Mouse (Mus musculus) embryonic fibroblast, embryonic 13.5 days (primary cell): Measurements from ENCODE around the gene Hdac7. TPM values are rescaled to one million over a fixed set of nuclear protein-coding genes. Genes with fewer than 3 reads are reported as not detected.
A peak's percentile ranks its signal among the peaks of the same experiment; 100 is the strongest.

Experiments used
- H3K27ac ChIP-seq: 2 replicates; pipeline ENCODE4 v1.5.1; 2012; ENCODE audit warnings: low read length, control low read depth, inconsistent platforms; ENCODE audit not compliant: insufficient read depth
- H3K4me1 ChIP-seq: 2 replicates; pipeline ENCODE4 v1.6.1; 2011; ENCODE audit warnings: low read length; ENCODE audit not compliant: control insufficient read depth, insufficient read depth
- H3K4me3 ChIP-seq: 2 replicates; pipeline ENCODE4 v1.5.1; 2011; ENCODE audit warnings: mild to moderate bottlenecking, control low read depth, low read length; ENCODE audit not compliant: insufficient read depth
- CTCF ChIP-seq: IDR thresholded peaks from 2 replicates; pipeline ENCODE4 v1.5.1; 2011; ENCODE audit warnings: mild to moderate bottlenecking, control low read depth, low read length, moderate library complexity, borderline replicate concordance; ENCODE audit not compliant: insufficient read depth
- POLR2A ChIP-seq: IDR thresholded peaks from 2 replicates; pipeline ENCODE4 v1.6.1; 2011; ENCODE audit warnings: low read depth, mild to moderate bottlenecking, control low read depth, low read length, moderate library complexity
- polyA plus RNA-seq: library from polyadenylated mRNA; stranded (reverse); fragments of >200 nt; gene quantifications from 2 replicates; pipeline ENCODE4 v1.2.4, GENCODE M21; 2011; ENCODE audit warnings: low read depth; ENCODE audit not compliant: missing spikeins, insufficient read length

The Hdac7 gene
- polyA plus RNA-seq, 1 experiment = 60.1 TPM

DNA sequence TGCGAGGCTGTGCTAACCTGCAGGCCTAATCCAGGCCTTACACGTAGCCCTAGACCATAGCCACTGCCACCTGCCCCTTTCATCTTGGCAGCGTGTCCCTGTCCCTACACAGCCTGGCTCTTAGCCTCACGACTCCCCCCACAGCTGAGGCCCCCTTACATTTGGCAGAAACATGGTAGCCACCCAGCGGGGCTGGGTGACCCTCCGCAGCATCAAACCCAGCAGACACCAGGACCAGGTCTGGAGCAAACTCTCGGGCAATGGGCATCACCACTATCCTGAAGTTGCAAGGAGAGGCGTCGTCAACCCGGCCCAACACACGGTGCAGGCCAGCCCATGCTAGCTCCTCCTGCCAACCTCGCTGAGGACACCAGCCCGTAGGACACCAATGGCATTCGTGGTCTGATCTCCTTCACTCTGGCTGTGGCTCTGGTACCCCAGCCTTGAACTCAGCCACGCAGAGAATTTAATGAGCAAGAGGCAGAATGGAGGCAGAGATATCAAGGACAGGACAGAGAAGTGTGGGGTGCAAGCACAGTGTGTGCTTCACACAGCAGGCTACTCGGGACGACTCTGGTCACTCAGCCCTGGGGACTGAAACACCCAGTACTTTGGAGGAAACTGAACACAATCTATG, 47.5 kb downstream of the Hdac7 start:
- no peak overlapping the region for H3K4me3 ChIP-seq
- TF ChIP-seq POLR2A (no peak), CTCF (no peak)

DNA sequence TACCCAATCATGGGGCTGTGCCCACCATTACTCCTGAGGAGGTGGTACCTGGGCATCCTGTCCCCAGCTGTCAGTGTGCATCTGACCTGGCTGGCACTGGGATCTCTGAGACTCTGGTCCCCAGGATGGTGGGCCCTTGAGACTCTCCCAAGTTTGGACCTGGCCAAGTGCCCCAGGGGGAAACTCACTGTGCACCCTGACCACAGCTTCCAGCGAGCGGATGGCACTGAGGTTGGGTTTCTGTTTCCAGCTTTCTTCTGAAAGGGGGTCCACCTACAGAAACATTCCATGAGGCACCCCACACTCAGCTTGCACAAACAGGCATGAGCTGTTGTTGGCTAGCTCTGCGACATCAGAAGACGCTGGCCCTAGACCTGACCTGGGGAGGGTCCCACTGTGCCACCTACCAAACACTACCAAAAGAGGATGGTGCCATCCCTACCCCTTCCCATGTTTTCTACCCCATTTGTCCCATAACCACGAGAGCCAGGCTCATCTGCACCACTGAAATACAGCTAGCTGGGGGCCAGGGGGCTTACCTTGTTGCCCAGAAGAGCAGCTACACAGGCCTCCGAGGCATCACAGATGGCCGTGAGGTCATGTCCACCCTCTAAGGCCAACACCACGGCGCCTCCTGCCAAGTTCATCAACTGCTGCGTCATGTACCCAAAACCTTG, 48.6 kb downstream of the Hdac7 start:
- Histone ChIP-seq H3K4me3 (no peak overlapping the region), H3K27ac (no peak overlapping the region), H3K4me1 (no peaks in the 10 kb centered on the region)
- no peak for TF ChIP-seq CTCF
- no peak for TF ChIP-seq POLR2A

More for the DNA sequence above, 47.5 kb downstream of the Hdac7 start:
- H3K27ac ChIP-seq = no peak overlapping the region
- no peaks in the 10 kb centered on the region for H3K4me1 ChIP-seq

GRCm38 (mm10) chr15:97794268-97794667, 50.0 kb downstream of the Hdac7 start:
- Histone ChIP-seq H3K4me1 (no peaks in the 10 kb centered on the region), H3K4me3 (no peak overlapping the region)
- TF ChIP-seq CTCF = 0 out of 2 replicates have a peak, but pooled peaks have one; percentile 13
- no peak for TF ChIP-seq POLR2A

DNA sequence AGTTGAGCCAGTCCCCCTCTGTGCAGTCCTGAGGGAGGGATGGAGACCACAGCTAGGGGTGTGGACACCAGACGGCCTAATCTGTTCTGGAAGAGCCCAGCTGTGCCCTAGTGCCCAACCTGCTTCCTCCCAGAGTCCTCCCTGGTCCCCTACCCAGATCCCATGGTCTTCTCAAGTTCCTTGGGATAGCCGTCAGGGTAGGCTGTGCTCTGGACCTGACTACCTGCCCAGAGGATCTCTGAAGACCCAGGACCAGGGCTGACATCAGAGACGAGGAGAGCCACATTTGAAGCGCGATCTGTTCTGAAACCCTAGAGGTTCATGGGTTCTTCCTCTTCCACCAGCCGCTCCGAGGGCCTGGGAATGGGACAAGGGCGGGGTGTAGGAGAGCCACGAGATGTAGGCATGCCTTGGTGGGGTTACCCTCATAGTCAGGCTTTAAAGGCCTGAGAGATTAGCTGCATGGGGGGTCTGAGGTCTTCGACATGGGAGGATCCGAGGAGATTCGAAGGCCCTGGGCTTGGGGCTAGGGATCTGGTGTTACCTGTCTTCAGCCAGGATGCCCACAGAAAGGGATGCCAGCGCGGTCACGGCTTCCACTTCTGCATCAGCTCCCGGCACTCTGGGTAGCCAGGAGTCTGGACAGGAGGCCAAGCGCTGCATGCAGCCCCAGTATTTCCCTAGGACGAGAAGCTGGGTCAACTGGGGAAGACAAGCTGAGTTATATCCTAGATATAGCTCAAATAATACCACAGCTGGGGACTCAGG, 50.7 kb downstream of the Hdac7 start:
- H3K27ac ChIP-seq = no peak overlapping the region
- no peaks in the 10 kb centered on the region for H3K4me1 ChIP-seq
- no peak for TF ChIP-seq CTCF
- no peak for TF ChIP-seq POLR2A
- no peak overlapping the region for H3K4me3 ChIP-seq

More at GRCm38 (mm10) chr15:97794268-97794667, 50.0 kb downstream of the Hdac7 start:
- H3K27ac ChIP-seq = no peak overlapping the region

DNA sequence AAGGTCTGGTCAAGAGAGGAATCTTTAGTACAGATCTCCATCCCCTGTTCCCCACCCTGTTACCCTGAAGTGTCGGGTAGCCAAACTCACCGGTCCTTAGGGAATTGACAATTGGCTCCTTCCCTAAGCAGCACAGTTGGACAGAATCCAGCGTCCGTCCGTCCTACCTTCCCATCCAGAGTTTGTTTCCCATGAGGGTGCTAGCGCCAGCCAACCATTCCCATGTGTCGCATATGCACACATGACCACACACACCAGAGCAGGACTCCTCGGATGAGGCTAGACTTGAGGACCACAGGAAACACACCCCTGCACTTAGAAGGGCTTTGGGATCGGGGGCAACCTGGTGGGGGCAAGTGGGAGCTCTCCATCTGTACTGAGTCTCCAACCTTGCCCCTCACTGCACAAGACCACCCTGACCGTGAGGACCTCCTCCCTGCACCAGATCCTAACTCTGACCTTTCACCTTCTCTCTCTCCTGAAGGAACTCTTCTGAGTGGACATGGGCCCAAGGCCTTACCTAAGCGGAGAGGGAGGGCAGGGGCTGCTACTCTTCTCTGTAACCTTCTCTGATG, 53.1 kb downstream of the Hdac7 start:
- no peak for TF ChIP-seq CTCF
- no peak for TF ChIP-seq POLR2A
- Histone ChIP-seq H3K27ac (no peak overlapping the region), H3K4me3 (no peak overlapping the region), H3K4me1 (no peaks in the 10 kb centered on the region; the same call in 1 of the 2 replicates)

DNA sequence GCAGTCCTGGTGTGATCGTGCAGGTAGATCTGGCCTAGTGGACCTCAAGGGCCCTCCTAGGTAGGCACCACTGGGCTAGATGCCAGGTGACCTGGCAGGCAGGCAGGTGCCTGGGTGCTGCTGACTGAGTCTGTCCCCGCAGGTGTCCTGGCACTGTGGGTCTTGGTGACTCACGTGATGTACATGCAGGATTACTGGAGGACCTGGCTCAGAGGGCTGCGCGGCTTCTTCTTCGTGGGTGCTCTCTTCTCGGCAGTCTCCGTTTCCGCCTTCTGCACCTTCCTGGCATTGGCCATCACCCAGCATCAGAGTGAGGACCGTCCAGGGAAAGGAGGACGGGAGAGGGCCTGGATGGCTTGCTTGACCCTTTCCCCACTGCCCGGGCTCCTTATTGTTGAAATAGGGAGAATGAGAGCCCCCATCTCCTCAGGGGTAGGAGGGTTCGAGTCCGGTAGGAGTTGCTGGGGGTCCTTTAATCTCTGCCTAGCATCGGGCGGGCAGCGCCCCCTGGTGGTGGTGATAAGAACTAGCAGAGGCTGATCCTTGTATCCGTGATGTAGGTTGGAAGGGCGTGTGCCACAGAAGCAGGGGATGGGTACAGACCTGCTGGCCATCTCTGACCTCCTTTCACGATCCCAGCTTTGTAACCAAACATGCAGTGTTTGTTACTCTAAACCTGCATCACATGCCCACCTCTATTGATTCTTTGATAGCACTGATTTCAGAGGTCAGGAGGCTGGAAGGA, 54.4 kb downstream of the Hdac7 start:
- TF ChIP-seq CTCF = peak; percentile 69
- TF ChIP-seq POLR2A = no peak
- Histone ChIP-seq H3K27ac (no peak overlapping the region), H3K4me3 (no peak overlapping the region), H3K4me1 (no peaks in the 10 kb centered on the region; the same call in 1 of the 2 replicates)

- H3K4me3 ChIP-seq = no peak overlapping the region
- H3K27ac ChIP-seq = no peak overlapping the region
- H3K4me1 ChIP-seq = no peaks in the 10 kb centered on the region; the same call in 1 of the 2 replicates
- TF ChIP-seq POLR2A (no peak), CTCF (no peak)
Observed at GRCm38 (mm10) chr15:97788821-97789220, 55.5 kb downstream of the Hdac7 start.

- TF ChIP-seq CTCF (no peak), POLR2A (0 out of 2 replicates have a peak, but pooled peaks have one; percentile 2)
- Histone ChIP-seq H3K27ac (peak overlapping the region; percentile 96), H3K4me3 (no peak overlapping the region), H3K4me1 (no peaks in the 10 kb centered on the region; the same call in 1 of the 2 replicates)
Observed at GRCm38 (mm10) chr15:97787799-97788667, 56.3 kb downstream of the Hdac7 start.
